Mouse (Mus musculus) CH12F3 (cell line): ENCODE results near the gene Pla2r1.

Experiments used
- in situ Hi-C: fragments of 300-500 bp; cut with MboI; formaldehyde crosslinking; loops from 2 replicates; pipeline ENCODE4 v1.14.3; 2020; ENCODE audit warnings: low sequenced_read_pairs

The Pla2r1 gene

DNA sequence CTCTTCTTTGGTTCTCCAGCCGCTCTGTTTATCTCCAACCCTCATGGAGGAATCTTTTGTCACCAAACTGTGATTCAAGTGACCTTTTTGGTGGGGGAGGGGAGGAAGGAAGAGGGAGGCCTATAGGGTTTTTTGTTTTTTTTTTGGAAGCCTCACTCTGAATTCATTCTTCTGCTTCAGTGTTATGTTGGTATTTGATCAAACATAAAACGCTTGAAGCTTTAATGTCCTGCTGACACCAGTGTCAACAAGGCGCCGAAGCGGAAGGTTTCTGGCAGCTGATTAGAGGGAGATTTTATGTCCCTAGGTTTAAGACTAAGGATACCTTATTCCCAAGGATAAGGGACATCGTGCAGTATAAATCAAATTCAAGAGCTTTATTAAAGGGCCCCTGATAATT is 143.9 kb downstream of the Pla2r1 start:
- in situ Hi-C loops, result no loop called here

- in situ Hi-C loops, result no loop called here
Observed at GRCm38 (mm10) chr2:60407387-60407786, 145.7 kb downstream of the Pla2r1 start.

- in situ Hi-C loops, result no loop called here
Observed at GRCm38 (mm10) chr2:60405431-60405830, 147.7 kb downstream of the Pla2r1 start.

GRCm38 (mm10) chr2:60404763-60405162 is 148.3 kb downstream of the Pla2r1 start:
- in situ Hi-C loops, result no loop called here

- in situ Hi-C loops, result no loop called here
Observed at GRCm38 (mm10) chr2:60401694-60402093, 151.4 kb downstream of the Pla2r1 start.

- in situ Hi-C loops, result no loop called here
Observed at GRCm38 (mm10) chr2:60393786-60394185, 159.3 kb downstream of the Pla2r1 start.

DNA sequence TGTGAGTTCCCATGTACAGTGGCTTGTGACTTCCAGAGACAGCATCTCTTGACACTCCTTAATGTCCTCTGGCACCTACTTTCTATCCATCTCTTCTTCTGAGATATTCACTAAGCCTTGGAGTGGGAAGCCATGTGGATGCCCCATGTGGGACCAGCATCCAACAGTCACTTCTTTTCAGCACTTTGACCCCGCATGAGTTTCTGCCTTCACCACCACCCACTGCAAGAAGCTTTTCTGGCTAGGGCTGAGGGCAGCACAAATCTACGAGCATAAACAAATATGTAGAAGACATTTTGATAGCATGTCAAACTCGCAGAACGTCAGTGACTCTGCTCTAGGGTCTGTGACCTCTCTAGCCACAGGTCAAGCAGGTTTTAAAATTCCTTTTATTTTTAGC is 160.8 kb downstream of the Pla2r1 start:
- in situ Hi-C loops, result no loop called here

DNA sequence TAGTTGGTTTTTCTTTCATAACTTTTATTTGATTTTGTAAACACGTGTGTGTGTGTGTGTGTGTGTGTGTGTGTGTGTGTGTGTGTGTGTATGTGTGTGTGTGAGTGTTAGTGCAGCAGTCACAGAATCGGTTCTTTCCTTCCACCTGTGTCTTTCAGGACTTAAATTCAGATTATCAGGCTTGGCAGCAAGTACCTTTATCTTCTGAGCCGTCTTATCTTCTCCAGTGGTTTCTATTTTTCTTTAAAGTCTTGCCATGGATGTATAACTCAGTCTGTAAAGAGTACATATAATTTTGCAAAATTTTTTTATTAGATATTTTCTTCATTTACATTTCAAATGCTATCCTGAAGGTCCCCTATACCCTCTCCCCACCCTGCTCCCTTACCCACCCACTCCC is 165.7 kb downstream of the Pla2r1 start:
- in situ Hi-C loops, result no loop called here

DNA sequence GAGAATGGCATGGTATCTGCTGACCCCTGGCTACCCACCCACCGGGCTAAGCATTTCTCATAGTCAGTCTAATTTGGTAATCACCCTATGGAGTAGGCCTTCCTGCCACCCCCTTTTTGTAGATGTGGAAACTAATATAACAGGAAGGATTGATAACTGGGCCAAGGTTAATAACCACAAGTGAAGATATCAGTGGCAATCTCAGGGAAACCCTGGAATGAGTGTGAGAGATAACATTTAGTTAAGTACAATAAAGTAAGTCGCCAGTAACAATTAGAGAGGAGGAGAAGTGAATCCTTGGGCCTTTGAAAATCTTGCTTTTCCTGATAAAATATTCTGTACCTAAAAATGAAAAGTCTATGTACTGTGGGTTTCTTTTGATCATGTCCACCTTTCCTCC is 166.3 kb downstream of the Pla2r1 start:
- in situ Hi-C loops, result no loop called here

GRCm38 (mm10) chr2:60384763-60385085 is 168.4 kb downstream of the Pla2r1 start:
- in situ Hi-C loops, result no loop called here

DNA sequence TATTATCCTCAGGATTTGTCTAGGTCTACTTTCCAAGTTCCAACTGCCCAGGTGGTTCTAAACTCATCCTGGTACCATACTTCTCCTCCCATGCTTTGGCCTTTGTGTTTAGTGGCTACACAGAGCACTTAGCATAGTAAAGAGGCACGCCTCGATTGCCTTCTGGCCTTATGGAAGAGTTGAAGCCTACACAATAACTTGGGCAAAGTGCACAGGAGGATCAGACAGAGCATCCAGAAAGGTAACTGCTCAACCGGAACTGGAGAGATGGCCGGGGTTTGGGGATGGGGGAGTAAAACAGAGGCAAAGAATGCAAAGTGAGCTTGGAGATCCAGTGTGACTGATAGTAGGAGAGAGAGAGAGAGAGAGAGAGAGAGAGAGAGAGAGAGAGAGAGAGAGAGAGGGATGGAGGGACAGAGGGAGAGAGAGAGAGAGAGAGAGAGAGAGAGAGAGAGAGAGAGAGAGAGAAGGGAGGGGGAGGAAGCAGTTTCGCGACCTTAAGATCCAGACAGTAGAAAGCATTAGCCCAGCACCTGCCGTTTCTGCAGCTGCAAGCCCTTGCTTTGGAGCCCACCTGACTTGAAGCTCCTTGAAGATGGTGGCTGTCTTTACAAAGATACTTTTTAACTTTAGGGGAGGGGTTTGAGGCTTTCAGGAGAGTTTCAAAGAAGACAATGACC is 168.9 kb downstream of the Pla2r1 start:
- in situ Hi-C loops, result no loop called here

DNA sequence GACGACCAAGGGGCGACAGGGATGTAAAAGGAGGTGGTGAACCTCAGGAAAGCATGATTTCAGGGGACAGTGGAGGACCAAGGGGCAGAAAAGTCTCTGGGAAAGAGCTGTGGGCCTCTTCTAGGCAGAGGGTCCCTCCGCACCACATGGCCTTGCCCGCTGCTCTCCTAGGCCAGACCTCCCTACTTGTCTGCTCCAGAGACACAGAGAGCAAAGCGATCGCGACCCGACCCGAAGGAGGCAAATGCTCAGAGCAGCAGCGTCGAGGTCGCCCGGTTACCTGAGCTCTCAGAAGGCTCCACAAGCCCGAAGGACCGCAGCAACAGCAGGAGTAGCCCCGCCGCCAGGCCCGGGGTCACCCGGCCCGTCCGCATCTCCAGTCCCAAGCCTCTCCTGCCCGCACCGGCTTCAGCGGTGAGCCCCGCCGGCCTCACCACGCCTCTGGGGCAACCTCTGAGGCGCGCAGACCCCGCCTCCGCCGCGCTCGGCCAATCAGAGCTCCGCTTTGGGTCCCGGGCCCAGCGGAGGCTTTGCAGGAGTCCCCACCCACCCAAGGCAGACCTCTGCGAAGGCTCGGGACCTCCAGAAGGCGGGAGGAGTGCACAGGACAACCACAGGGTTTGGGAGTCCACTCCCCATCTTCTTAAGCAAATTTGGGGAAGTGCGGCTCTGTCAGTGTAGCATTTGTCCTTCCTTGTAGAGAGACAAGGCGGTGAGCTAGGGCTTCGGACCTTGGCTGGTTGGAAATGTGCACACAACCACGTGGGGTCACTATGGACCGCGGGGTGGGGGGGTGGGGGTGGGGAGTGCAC is 170.0 kb downstream of the Pla2r1 start, which contains the start of gene Ly75:
Gene Ly75, minus strand, starts transcription at position 446 of the 812 bp plus-strand sequence.
- in situ Hi-C loops, result no loop called here

DNA sequence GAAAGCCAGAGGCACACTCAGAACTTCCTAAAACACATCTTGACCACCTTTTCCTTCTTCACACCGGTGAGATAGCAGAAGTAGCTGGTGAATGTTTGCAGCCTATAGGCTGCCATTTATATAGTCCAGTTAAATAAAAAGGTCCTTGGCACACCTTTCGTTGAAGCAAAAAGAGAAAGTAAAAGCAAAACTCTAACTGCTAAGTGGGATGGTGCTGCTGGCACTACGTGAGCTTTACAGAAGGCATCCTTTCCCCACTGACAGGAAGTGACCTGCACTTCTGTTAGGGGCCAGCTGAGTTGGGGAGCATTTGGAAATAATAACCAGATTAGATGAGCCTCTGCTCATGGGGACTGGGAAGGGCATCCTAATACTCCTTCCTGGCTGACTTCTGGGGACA is 170.8 kb downstream of the Pla2r1 start:
- in situ Hi-C loops, result no loop called here

- in situ Hi-C loops, result loop anchor here (10.0 kb wide), 1 partner anchor 82 kb away; no protein-coding TSS in a partner anchor
Observed at GRCm38 (mm10) chr2:60377260-60377659, 175.8 kb downstream of the Pla2r1 start.

GRCm38 (mm10) chr2:60375608-60376107 is 177.4 kb downstream of the Pla2r1 start:
- in situ Hi-C loops, result loop anchor here (10.0 kb wide), 1 partner anchor 81 kb away; no protein-coding TSS in a partner anchor

- in situ Hi-C loops, result loop anchor here (10.0 kb wide), 1 partner anchor 80 kb away; no protein-coding TSS in a partner anchor
Observed at GRCm38 (mm10) chr2:60375126-60375525, 178.0 kb downstream of the Pla2r1 start.

DNA sequence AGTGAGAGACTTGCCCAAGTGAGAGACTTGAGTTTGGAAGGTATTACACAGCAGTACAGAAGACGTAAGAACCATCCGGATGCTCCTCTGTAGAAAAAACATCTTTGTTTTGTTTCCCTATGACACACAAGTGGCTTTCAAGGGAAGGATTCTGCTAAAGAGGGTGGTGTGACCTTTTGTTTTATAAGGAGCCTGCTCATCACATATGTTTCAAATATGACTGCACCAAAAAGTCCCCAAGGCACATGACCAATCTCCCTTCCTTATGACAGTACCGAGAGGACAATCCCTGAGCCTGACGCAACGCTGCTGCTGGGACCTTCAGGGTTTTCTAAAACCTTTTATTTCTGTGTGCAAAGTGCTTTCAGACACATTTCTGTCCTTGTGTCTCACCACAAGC is 182.9 kb downstream of the Pla2r1 start:
- in situ Hi-C loops, result loop anchor here (10.0 kb wide), 1 partner anchor 75 kb away; no protein-coding TSS in a partner anchor

DNA sequence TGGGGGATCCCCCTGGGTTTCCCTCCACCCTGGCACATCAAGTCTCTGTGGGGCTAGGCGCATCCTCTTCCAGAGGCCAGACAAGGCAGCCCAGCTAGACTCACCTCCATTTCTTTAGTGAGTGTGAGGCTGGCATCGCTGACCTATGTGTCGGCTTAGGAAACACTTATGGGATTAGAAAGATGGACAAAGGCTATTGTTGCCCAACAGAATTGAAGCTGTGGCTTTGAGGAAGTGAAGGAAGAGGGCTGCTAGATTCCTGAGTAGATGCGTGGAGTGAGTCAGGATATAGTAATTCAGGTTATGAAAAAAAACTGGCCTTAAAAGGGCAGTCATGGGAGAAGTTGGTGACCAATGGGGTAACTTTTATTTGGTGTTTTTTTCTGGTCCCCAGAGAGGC is 183.7 kb downstream of the Pla2r1 start:
- in situ Hi-C loops, result no loop called here

DNA sequence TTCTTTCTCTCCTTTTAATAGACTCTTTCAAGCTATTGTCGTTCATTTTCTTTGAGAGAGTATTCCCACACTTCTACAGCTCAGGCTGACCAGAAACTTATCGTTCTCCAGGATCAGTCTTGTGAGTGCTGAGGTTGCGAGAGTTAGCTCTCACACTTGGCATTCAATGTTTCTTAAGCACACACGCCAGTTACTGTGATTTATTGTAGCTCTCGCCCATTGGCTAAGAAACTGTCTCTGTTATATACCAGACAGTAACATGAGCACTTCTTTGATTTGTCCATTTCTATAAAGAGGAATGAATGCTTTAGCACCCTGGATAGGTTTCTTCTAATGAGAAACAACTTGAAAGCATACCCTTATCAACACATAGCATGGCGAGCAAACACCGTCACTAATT is 185.2 kb downstream of the Pla2r1 start:
- in situ Hi-C loops, result no loop called here
